Mouse (Mus musculus) kidney, embryonic 16.5 days (tissue): ENCODE measurements around the gene Rnd2. TPM values are rescaled to one million over a fixed set of nuclear protein-coding genes. Genes with fewer than 3 reads are reported as not detected.

Experiments
- ATAC-seq: fragments of 200-750 bp; cut with Nextera tagmentation; 2 replicates; pipeline ENCODE4 v1.8.0; 2017; ENCODE audit warnings: moderate TSS enrichment; ENCODE audit not compliant: low FRiP score, low TSS enrichment
- H3K27ac ChIP-seq: fragments of 300-500 bp; sonication (generic); 2 replicates; pipeline ENCODE4 v1.5.1; 2014; ENCODE audit warnings: low read length
- H3K27me3 ChIP-seq: fragments of 300-500 bp; sonication (generic); 2 replicates; pipeline ENCODE4 v1.6.1; 2014; ENCODE audit warnings: low read length, control low read depth, mixed read lengths; ENCODE audit not compliant: insufficient read depth
- H3K36me3 ChIP-seq: fragments of 300-500 bp; sonication (generic); 2 replicates; pipeline ENCODE4 v1.6.1; 2014; ENCODE audit warnings: low read length, control low read depth, mixed read lengths; ENCODE audit not compliant: insufficient read depth
- H3K4me1 ChIP-seq: fragments of 300-500 bp; sonication (generic); 2 replicates; pipeline ENCODE4 v1.6.1; 2014; ENCODE audit warnings: low read length, control low read depth, mixed read lengths; ENCODE audit not compliant: insufficient read depth
- H3K4me2 ChIP-seq: fragments of 300-500 bp; sonication (generic); replicated peaks from 2 replicates; pipeline ENCODE4 v1.6.1; 2014; ENCODE audit warnings: low read depth, low read length
- H3K4me3 ChIP-seq: fragments of 300-500 bp; sonication (generic); 2 replicates; pipeline ENCODE4 v1.5.1; 2014; ENCODE audit warnings: mild to moderate bottlenecking, low read length
- H3K9ac ChIP-seq: fragments of 300-500 bp; sonication (generic); replicated peaks from 2 replicates; pipeline ENCODE4 v1.6.1; 2014; ENCODE audit warnings: low read length
- H3K9me3 ChIP-seq: fragments of 300-500 bp; sonication (generic); 2 replicates; pipeline ENCODE4 v1.6.1; 2016; ENCODE audit warnings: low read length, control low read depth
- WGBS: fragments of 180-500 bp; shearing (Covaris S2); extraction: QIAGEN DNeasy Blood & Tissue Kit; methylation state at CpG from one replicate; pipeline ENCODE4 v1.1.7; 2014; 5-methylcytosine and 5-hydroxymethylcytosine counted together
- microRNA-seq: library from miRNA; unstranded; fragments of <30 nt; microRNA quantifications from one replicate; pipeline ENCODE4, GENCODE M21; 2016
- polyA plus RNA-seq: library from polyadenylated mRNA; unstranded; fragments of >200 nt; fragmentation: Nextera tagmentation; extraction: Ambion mirVana; gene quantifications from 2 replicates; pipeline ENCODE4 v1.2.1, GENCODE M21; 2015

The Rnd2 gene
- polyA plus RNA-seq, 1 experiment from 2014 or later = 10.9 TPM

DNA sequence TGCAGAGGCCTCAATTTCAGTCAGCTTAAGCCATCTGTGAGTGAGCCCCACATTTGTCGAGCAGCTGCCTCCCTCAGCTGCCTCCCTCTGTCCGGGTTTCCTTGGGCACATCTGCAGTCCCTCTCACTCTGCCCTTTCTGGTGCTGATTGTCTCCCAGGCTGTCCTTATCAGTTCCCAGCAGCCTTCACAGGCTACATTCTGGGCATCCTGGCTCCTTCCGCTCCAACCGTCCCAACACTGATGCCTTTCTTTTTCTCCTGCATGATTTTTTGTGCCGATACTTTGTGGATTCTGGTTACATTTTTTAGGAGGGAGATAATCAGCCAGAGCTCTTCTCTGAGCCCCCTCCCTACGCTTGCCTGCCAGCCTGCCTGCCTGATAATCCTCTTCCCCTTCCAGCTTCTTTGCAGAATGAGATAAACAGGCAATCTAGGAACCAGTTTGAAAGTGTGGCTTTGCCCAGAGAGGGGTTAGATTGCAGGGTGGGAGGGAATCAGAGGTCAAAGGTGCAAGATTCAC, 20.8 kb downstream of the Rnd2 start:
- 58% methylated on average over 6 of the region's 6 CpGs for WGBS
- Histone ChIP-seq H3K9me3 (no peaks in the 10 kb centered on the region), H3K27me3 (no peaks in the 10 kb centered on the region), H3K36me3 (peaks cover 6% of the 10 kb centered on the region; the same call in 1 of the 2 replicates), H3K4me3 (no peak overlapping the region), H3K4me2 (no peak overlapping the region), H3K4me1 (no peaks in the 10 kb centered on the region), H3K9ac (no peak overlapping the region), H3K27ac (no peak overlapping the region)
- ATAC-seq = no peak

DNA sequence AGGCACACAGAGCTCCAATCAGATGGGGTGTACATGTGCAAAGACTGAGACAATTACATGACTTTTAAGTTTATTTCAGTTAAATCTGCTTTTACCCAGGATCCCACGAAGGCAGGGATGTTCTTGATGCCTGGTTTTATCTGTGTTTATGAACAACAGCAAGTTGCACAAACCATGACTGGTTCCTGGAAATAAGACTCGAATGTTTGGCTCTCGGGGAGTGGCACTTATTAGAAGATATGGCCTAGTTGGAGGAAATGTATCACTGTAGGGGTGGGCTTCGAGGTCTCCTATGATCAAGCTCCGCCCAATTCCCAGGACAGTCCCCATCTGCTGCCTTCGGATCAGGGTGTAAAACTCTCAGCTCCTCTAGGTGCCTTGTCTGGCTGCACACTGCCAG, 21.3 kb downstream of the Rnd2 start:
- H3K9ac ChIP-seq = no peak overlapping the region
- WGBS = 74% methylated on average over 6 of the region's 6 CpGs
- H3K4me2 ChIP-seq = no peak overlapping the region
- no peaks in the 10 kb centered on the region for H3K4me1 ChIP-seq
- no peak overlapping the region for H3K27ac ChIP-seq
- no peak overlapping the region for H3K4me3 ChIP-seq
- H3K27me3 ChIP-seq = no peaks in the 10 kb centered on the region
- H3K36me3 ChIP-seq = peaks cover 6% of the 10 kb centered on the region; the same call in 1 of the 2 replicates
- no peaks in the 10 kb centered on the region for H3K9me3 ChIP-seq
- no peak for ATAC-seq

DNA sequence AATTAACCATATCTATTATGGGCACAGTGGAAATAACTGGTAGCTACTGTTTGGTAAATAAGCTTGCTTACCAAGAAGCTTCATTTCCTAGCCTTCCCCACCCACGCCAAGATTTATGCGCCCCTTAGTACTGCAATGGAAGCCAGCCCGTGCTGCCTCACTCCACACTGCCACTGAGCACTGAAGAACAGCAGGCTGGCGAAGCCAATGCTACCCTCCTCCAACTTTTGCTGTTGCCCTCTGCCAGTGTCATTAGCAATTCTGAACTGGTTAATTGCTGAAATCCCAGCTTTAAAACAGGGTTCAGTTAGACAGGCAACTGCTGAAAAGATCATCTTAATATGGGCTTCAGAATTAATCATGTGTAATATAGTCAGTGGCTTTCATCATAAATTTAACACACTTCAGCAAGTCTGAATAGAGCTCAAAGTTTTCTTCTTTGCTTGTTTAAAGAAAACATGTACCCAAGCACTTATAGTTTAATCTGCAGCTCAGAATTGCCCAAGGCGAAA, 41.5 kb downstream of the Rnd2 start:
- H3K9ac ChIP-seq = no peak overlapping the region
- 91% methylated on average over 5 of the region's 5 CpGs for WGBS
- H3K27ac ChIP-seq = no peak overlapping the region
- no peak overlapping the region for H3K4me2 ChIP-seq
- no peaks in the 10 kb centered on the region for H3K9me3 ChIP-seq
- no peak overlapping the region for H3K4me3 ChIP-seq
- no peaks in the 10 kb centered on the region for H3K27me3 ChIP-seq
- H3K36me3 ChIP-seq = peaks cover 34% of the 10 kb centered on the region
- no peaks in the 10 kb centered on the region for H3K4me1 ChIP-seq
- ATAC-seq = no peak

DNA sequence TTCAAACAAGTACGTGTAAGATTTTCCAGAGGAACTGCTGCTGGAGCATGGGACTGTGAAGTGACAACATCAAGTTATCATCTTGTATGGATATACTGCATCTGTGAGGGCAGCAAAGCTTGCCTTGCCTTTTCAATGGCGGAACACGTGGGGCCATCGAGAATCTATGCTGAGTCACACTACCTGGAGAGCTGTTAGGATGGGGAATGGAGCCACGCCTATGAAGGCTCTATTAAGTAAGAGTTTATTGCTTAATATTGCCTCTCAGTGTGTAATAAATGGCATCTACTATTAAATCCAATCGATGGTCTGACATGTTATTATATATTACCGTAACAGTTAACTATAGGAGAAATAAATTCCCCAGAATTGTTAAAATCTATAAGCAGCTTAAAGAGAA, 42.3 kb downstream of the Rnd2 start:
- no peaks in the 10 kb centered on the region for H3K27me3 ChIP-seq
- 94% methylated on average over 7 of the region's 7 CpGs for WGBS
- no peaks in the 10 kb centered on the region for H3K4me1 ChIP-seq
- H3K36me3 ChIP-seq = peaks cover 36% of the 10 kb centered on the region
- no peak overlapping the region for H3K4me3 ChIP-seq
- no peak overlapping the region for H3K27ac ChIP-seq
- H3K9me3 ChIP-seq = no peaks in the 10 kb centered on the region
- H3K9ac ChIP-seq = no peak overlapping the region
- ATAC-seq = no peak
- H3K4me2 ChIP-seq = no peak overlapping the region

DNA sequence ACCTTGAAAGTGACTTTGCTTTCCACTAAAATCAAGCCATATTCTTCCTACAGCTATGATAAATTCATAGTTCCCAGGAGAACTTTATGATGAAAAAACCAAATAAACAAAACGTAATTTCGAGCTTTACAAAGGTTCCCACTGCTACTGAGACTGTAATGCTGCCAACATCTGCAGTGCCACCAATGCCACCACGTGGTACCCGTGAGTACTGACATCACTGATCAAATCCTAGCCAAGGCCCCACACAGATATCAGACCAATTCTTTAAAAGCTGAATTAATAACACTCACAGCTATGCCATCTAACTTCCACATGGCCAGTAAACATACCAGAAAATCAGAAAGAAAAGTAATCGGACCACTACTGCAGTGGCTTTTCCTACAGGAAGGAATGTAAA, 54.1 kb downstream of the Rnd2 start:
- H3K27ac ChIP-seq = no peak overlapping the region
- H3K36me3 ChIP-seq = peaks cover 23% of the 10 kb centered on the region
- no peaks in the 10 kb centered on the region for H3K27me3 ChIP-seq

DNA sequence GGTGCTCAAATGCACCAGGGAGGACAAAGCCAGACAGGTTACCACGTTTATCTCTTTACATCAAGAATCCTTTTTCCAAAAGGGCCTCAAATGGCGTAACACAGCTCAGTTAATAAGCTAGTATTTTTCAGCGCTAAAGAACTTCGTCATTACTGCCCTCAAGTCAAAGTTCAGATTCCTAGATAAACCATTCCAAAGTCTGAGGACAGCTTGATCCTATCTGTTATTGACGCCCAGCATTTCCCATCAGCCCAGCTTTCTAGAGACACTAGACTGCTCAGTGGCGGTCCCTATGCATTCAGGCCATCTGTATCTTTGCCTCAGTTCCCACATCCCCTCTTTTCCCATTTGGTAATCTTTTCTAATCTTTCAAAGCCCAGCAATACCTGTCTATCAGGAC, 54.6 kb downstream of the Rnd2 start:
- no peaks in the 10 kb centered on the region for H3K9me3 ChIP-seq
- H3K36me3 ChIP-seq = peaks cover 24% of the 10 kb centered on the region
- no peak for ATAC-seq
- H3K4me3 ChIP-seq = no peak overlapping the region
- no peak overlapping the region for H3K27ac ChIP-seq
- no peak overlapping the region for H3K4me2 ChIP-seq
- H3K9ac ChIP-seq = no peak overlapping the region
- WGBS = 86% methylated on average over 6 of the region's 6 CpGs
- no peaks in the 10 kb centered on the region for H3K4me1 ChIP-seq
- H3K27me3 ChIP-seq = no peaks in the 10 kb centered on the region

More for the DNA sequence above, 54.1 kb downstream of the Rnd2 start:
- Histone ChIP-seq H3K9me3 (no peaks in the 10 kb centered on the region), H3K9ac (no peak overlapping the region), H3K4me1 (no peaks in the 10 kb centered on the region), H3K4me3 (no peak overlapping the region), H3K4me2 (no peak overlapping the region)
- ATAC-seq = no peak
- WGBS = 79% methylated on average over 5 of the region's 5 CpGs

Small RNAs within 50 kb of the gene (microRNA-seq; reads per million reads assigned to microRNA genes)
- not detected for gene Mir6929

Other genes starting within 250 kb of the Rnd2 start
- gene Ezh1, start 238.5 kb upstream of the Rnd2 start, polyA plus RNA-seq = 25.1 and 29.5 TPM in 2 replicates
- gene Ramp2, start 219.0 kb upstream of the Rnd2 start, polyA plus RNA-seq = 246 and 270 TPM in 2 replicates
- 154 TPM in 2 replicates for gene Vps25, start 211.3 kb upstream of the Rnd2 start, polyA plus RNA-seq
- gene Wnk4, start 204.4 kb upstream of the Rnd2 start, polyA plus RNA-seq = 30.5 and 39.5 TPM in 2 replicates
- 1.7 and 3.2 TPM in 2 replicates for gene Cntd1, start 186.0 kb upstream of the Rnd2 start, polyA plus RNA-seq
- gene Coa3, start 185.9 kb upstream of the Rnd2 start, polyA plus RNA-seq = 197 and 200 TPM in 2 replicates
- 176 and 188 TPM in 2 replicates for gene Becn1, start 162.7 kb upstream of the Rnd2 start, polyA plus RNA-seq
- gene Psme3, start 148.8 kb upstream of the Rnd2 start, polyA plus RNA-seq = 142 and 148 TPM in 2 replicates
- gene Aoc2, start 139.9 kb upstream of the Rnd2 start, polyA plus RNA-seq = 1.7 and 2.0 TPM in 2 replicates
- 0.86 and 1.3 TPM in 2 replicates for gene Aoc3, start 134.4 kb upstream of the Rnd2 start, polyA plus RNA-seq
- 2.8 and 3.6 TPM in 2 replicates for gene G6pc, start 97.4 kb upstream of the Rnd2 start, polyA plus RNA-seq
- gene Aarsd1, start 47.4 kb upstream of the Rnd2 start, polyA plus RNA-seq = 79.2 and 84.1 TPM in 2 replicates
- gene Gm27029, start 40.2 kb upstream of the Rnd2 start, polyA plus RNA-seq = 10.0 and 16.9 TPM in 2 replicates
- 22.8 and 23.8 TPM in 2 replicates for gene Rundc1, start 39.9 kb upstream of the Rnd2 start, polyA plus RNA-seq
- 10.1 and 10.9 TPM in 2 replicates for gene Ptges3l, start 39.7 kb upstream of the Rnd2 start, polyA plus RNA-seq
- gene Rpl27, start 22.7 kb upstream of the Rnd2 start, polyA plus RNA-seq = 267 and 290 TPM in 2 replicates
- 17.9 and 18.6 TPM in 2 replicates for gene Ifi35, start 16.6 kb upstream of the Rnd2 start, polyA plus RNA-seq
- gene Vat1, start 1.2 kb downstream of the Rnd2 start, polyA plus RNA-seq = 36.5 and 39.3 TPM in 2 replicates
- gene Brca1, start 87.0 kb downstream of the Rnd2 start, polyA plus RNA-seq = 12.5 and 14.9 TPM in 2 replicates
- gene Nbr1, start 87.2 kb downstream of the Rnd2 start, polyA plus RNA-seq = 84.7 and 90.0 TPM in 2 replicates
- 7.0 and 8.2 TPM in 2 replicates for gene Tmem106a, start 117.2 kb downstream of the Rnd2 start, polyA plus RNA-seq
- gene Gm11634, start 134.3 kb downstream of the Rnd2 start, polyA plus RNA-seq = not detected in 2 replicates
- gene Rdm1, start 162.2 kb downstream of the Rnd2 start, polyA plus RNA-seq = 41.7 and 43.1 TPM in 2 replicates
- gene Arl4d, start 200.5 kb downstream of the Rnd2 start, polyA plus RNA-seq = 5.1 and 6.4 TPM in 2 replicates